Mouse (Mus musculus) hindbrain, postnatal 0 days (tissue): ENCODE measurements at regions not wholly inside any gene's neighbourhood (a gene's known extent, or its start where the extent isn't known, plus 50 kb on each side); places are given as distances from the start of the nearest gene placed in this dataset.

Source experiments
- ATAC-seq: fragments of 200-750 bp; cut with Nextera tagmentation; 2 replicates; pipeline ENCODE4 v1.8.0; 2017; ENCODE audit warnings: mild to moderate bottlenecking, moderate TSS enrichment, moderate library complexity
- DNase-seq: peaks from one replicate; pipeline ENCODE4 v3.0.0-alpha.2; 2015; ENCODE audit warnings: low spot score
- H3K27ac ChIP-seq: fragments of 300-500 bp; sonication (generic); 2 replicates; pipeline ENCODE4 v1.5.1; 2014; ENCODE audit warnings: mild to moderate bottlenecking
- H3K27me3 ChIP-seq: fragments of 300-500 bp; sonication (generic); 2 replicates; pipeline ENCODE4 v1.6.1; 2014; ENCODE audit warnings: low read length, mixed read lengths; ENCODE audit not compliant: insufficient read depth
- H3K36me3 ChIP-seq: fragments of 300-500 bp; sonication (generic); 2 replicates; pipeline ENCODE4 v1.6.1; 2014; ENCODE audit warnings: low read length, mixed read lengths; ENCODE audit not compliant: insufficient read depth
- H3K4me1 ChIP-seq: fragments of 300-500 bp; sonication (generic); 2 replicates; pipeline ENCODE4 v1.6.1; 2014; ENCODE audit warnings: antibody characterized with exemption, low read length, mixed read lengths; ENCODE audit not compliant: insufficient read depth
- H3K4me2 ChIP-seq: fragments of 300-500 bp; sonication (generic); 2 replicates; pipeline ENCODE4 v1.6.1; 2014; ENCODE audit warnings: low read depth, mild to moderate bottlenecking, low read length, moderate library complexity, mixed read lengths
- H3K4me3 ChIP-seq: fragments of 300-500 bp; sonication (generic); 2 replicates; pipeline ENCODE4 v1.5.1; 2014; ENCODE audit warnings: low read length
- H3K9ac ChIP-seq: fragments of 300-500 bp; sonication (generic); replicated peaks from 2 replicates; pipeline ENCODE4 v1.6.1; 2014; ENCODE audit warnings: mild to moderate bottlenecking, low read length, moderate library complexity, mixed read lengths
- H3K9me3 ChIP-seq: fragments of 300-500 bp; sonication (generic); 2 replicates; pipeline ENCODE4 v1.6.1; 2016; ENCODE audit warnings: low read length, mixed read lengths
- CTCF ChIP-seq: IDR thresholded peaks from 2 replicates; pipeline ENCODE4 v1.5.1; 2016; ENCODE audit warnings: antibody characterized with exemption, control low read depth, low read depth
- WGBS: fragments of 180-500 bp; shearing (Covaris S2); extraction: QIAGEN DNeasy Blood & Tissue Kit; methylation state at CpG from one replicate; pipeline ENCODE4 v1.1.7; 2014; 5-methylcytosine and 5-hydroxymethylcytosine counted together

DNA sequence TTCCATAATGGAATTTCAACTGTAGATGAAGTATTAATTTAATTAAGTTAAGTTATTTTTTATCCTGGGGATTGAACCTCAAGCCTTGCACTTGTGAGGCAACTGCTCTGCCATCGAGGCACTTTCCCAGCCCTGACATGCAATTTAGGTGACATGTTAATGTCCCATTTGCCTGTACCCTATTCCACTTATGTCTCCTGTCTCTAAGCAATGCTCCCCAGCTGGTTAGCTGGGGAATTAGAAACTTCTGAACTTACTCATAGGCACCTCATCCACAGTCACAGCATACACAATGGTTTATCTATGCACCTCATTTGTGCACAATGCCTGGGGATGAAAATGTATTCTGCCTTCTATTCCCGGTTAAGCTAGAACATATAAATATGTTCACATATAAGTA, 59.1 kb upstream of the Tmx4 start:
- Histone ChIP-seq H3K27ac (no peak overlapping the region), H3K4me1 (no peaks in the 10 kb centered on the region), H3K9me3 (no peaks in the 10 kb centered on the region), H3K27me3 (no peaks in the 10 kb centered on the region), H3K4me2 (no peak overlapping the region), H3K9ac (no peak overlapping the region), H3K36me3 (no peaks in the 10 kb centered on the region), H3K4me3 (no peak overlapping the region)
- DNase-seq, result no peak
- ATAC-seq, result no peak
- 83% methylated on average over 2 of the region's 2 CpGs for WGBS
- no peak for TF ChIP-seq CTCF

DNA sequence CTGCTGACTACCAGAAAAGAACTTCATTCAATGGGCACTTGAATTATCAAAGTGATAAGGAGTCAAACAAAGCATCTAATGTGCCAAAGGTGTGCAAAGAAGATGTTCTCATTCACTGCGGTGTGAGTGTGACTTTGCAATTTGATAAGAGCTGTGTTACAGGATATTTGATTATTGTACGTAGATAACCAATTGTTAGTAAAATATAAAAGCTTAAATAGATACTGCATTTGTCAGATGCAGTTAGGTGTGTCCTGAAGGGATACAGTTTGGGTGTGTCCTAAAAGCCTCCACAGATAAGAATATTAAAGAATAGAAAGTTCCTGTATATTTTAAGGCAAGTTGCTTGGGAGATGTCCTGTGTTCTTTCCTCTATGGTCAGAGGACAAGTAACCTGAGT, 53.5 kb upstream of the Tmx4 start:
- Histone ChIP-seq H3K4me2 (no peak overlapping the region), H3K4me1 (no peaks in the 10 kb centered on the region), H3K27ac (no peak overlapping the region), H3K36me3 (no peaks in the 10 kb centered on the region), H3K9me3 (no peaks in the 10 kb centered on the region), H3K4me3 (no peak overlapping the region), H3K27me3 (no peaks in the 10 kb centered on the region), H3K9ac (no peak overlapping the region)
- TF ChIP-seq CTCF, result no peak
- 93% methylated on average over 2 of the region's 2 CpGs for WGBS
- DNase-seq (no peak), ATAC-seq (no peak)

DNA sequence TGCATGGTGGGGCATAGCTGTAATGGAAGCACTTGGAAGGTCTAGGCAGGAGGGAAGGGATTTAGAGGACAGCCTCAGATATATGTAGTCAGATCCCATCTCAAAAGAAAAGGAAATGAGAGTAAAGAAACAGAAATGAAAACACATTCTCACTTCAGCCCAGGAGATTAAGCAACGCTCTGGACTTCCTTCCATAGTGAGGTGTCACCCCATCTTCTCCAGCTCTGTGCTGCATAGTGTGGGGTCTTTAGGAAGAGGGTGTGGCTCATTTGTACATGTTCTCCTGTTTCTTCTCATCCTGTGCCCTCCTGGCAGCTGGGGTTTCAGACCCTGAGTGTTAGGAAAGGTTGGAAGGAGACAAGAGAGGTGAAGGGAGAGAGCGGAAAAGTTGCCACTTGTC, 52.4 kb upstream of the Tmx4 start:
- Histone ChIP-seq H3K9ac (no peak overlapping the region), H3K4me2 (no peak overlapping the region), H3K9me3 (no peaks in the 10 kb centered on the region), H3K36me3 (no peaks in the 10 kb centered on the region), H3K27ac (no peak overlapping the region), H3K4me1 (no peaks in the 10 kb centered on the region), H3K27me3 (no peaks in the 10 kb centered on the region), H3K4me3 (no peak overlapping the region)
- ATAC-seq, result no peak
- WGBS, result 96% methylated on average over 2 of the region's 2 CpGs
- DNase-seq, result no peak
- no peak for TF ChIP-seq CTCF
